Mouse (Mus musculus) heart, postnatal 0 days (tissue): ENCODE data around the gene Ccna1.

Experiments
- CTCF ChIP-seq: IDR thresholded peaks from 2 replicates; pipeline ENCODE4 v1.5.1; 2016; ENCODE audit warnings: antibody characterized with exemption, control low read depth, low read depth
- EP300 ChIP-seq: IDR thresholded peaks from 2 replicates; pipeline ENCODE4 v1.6.1; 2016; ENCODE audit warnings: antibody characterized with exemption, low read depth

GRCm38 (mm10) chr3:55095968-55096654, 40.8 kb upstream of the Ccna1 start:
- TF ChIP-seq CTCF (no peak), EP300 (no peak)
